Mouse (Mus musculus) G1E (cell line): ENCODE results near the gene Dusp5. TPM values are rescaled to one million over a fixed set of nuclear protein-coding genes. Genes with fewer than 3 reads are reported as not detected.

Experiments
- ATAC-seq: 2 replicates; pipeline ENCODE4 v1.8.0; 2016; ENCODE audit warnings: mild to moderate bottlenecking; ENCODE audit not compliant: insufficient number of reproducible peaks, poor library complexity, low FRiP score, severe bottlenecking; ENCODE audit errors: extremely low read depth
- DNase-seq: peaks from one replicate; pipeline ENCODE4 v3.0.0; 2012; ENCODE audit warnings: low spot score
- H3K27me3 ChIP-seq: 2 replicates; pipeline ENCODE4 v1.6.1; 2012; ENCODE audit warnings: mild to moderate bottlenecking, low read length, inconsistent platforms; ENCODE audit not compliant: insufficient read depth
- H3K36me3 ChIP-seq: replicated peaks from 2 replicates; pipeline ENCODE3; 2012; ENCODE audit warnings: mild to moderate bottlenecking, inconsistent platforms
- H3K4me1 ChIP-seq: 2 replicates; pipeline ENCODE4 v1.6.1; 2012; ENCODE audit warnings: low read depth, low read length, inconsistent platforms, mixed read lengths; ENCODE audit not compliant: insufficient read depth
- H3K4me3 ChIP-seq: 2 replicates; pipeline ENCODE4 v1.5.1; 2012; ENCODE audit warnings: low read depth, mild to moderate bottlenecking, inconsistent platforms, low read length, moderate library complexity, mixed read lengths
- H3K9me3 ChIP-seq: replicated peaks from 2 replicates; pipeline ENCODE4 v1.6.1; 2012; ENCODE audit warnings: inconsistent platforms
- CTCF ChIP-seq: IDR thresholded peaks from 2 replicates; pipeline ENCODE4 v1.5.1; 2012; ENCODE audit warnings: low read depth, low read length, inconsistent platforms, mixed read lengths
- GATA1 ChIP-seq: IDR thresholded peaks from 2 replicates; pipeline ENCODE4 v1.6.1; 2012; ENCODE audit warnings: borderline replicate concordance, low read length, inconsistent platforms, mixed read lengths
- GATA2 ChIP-seq: IDR thresholded peaks from 2 replicates; pipeline ENCODE4 v1.6.1; 2012; ENCODE audit warnings: low read depth, low read length, inconsistent platforms, borderline replicate concordance
- POLR2AphosphoS5 ChIP-seq: IDR thresholded peaks from 2 replicates; pipeline ENCODE4 v1.6.1; 2012; ENCODE audit warnings: low read depth, low read length, inconsistent platforms; ENCODE audit not compliant: insufficient replicate concordance
- TAL1 ChIP-seq: conservative IDR thresholded peaks from 2 replicates; pipeline ENCODE4 v1.6.1; 2012; ENCODE audit warnings: low read depth, low read length, inconsistent platforms, mixed read lengths
- polyA plus RNA-seq: library from polyadenylated mRNA; stranded (reverse); fragments of >175 nt; gene quantifications from 2 replicates; pipeline ENCODE4 v1.2.3, GENCODE M21; 2012
- total RNA-seq, 2 experiments: library from RNA; stranded (forward) in 1 of 2; stranded (reverse) in 1 of 2; fragments of 200-1000 nt in 1 of 2; fragments of >200 nt in 1 of 2; fragmentation: Nextera tagmentation in 1 of 2; gene quantifications; 2 replicates each; pipeline ENCODE4 v1.2.3; 2014 to 2017

Gene Dusp5
- total and polyA plus RNA-seq, 3 experiments = 0.03 to 0.05 TPM; not detected in 1

- DNase-seq = no peak
- Histone ChIP-seq H3K4me1 (no peaks in the 10 kb centered on the region), H3K9me3 (no peaks in the 10 kb centered on the region), H3K4me3 (no peak overlapping the region), H3K27me3 (peaks cover 14% of the 10 kb centered on the region), H3K36me3 (no peaks in the 10 kb centered on the region)
- ATAC-seq = no peak
- TF ChIP-seq GATA1 = no peak
- TF ChIP-seq TAL1 = no peak
- no peak for TF ChIP-seq CTCF
- TF ChIP-seq GATA2 = no peak
- TF ChIP-seq POLR2AphosphoS5 = no peak
These were observed 23.4 kb downstream of the Dusp5 start for GRCm38 (mm10) chr19:53552216-53552786.

- no peaks in the 10 kb centered on the region for H3K9me3 ChIP-seq
- H3K36me3 ChIP-seq = no peaks in the 10 kb centered on the region
- no peak for TF ChIP-seq TAL1
- TF ChIP-seq GATA1 = no peak
- no peak for TF ChIP-seq POLR2AphosphoS5
- no peak for TF ChIP-seq CTCF
- TF ChIP-seq GATA2 = no peak
- no peak for ATAC-seq
- H3K4me1 ChIP-seq = no peaks in the 10 kb centered on the region
- no peak overlapping the region for H3K4me3 ChIP-seq
- H3K27me3 ChIP-seq = peaks cover 16% of the 10 kb centered on the region
- no peak for DNase-seq
These were observed 23.9 kb downstream of the Dusp5 start for GRCm38 (mm10) chr19:53552795-53553194.

GRCm38 (mm10) chr19:53554402-53554801 lies 25.5 kb downstream of the Dusp5 start:
- H3K27me3 ChIP-seq = peaks cover 14% of the 10 kb centered on the region
- ATAC-seq = no peak
- TF ChIP-seq CTCF (no peak), GATA1 (no peak), GATA2 (no peak), TAL1 (no peak), POLR2AphosphoS5 (no peak)
- H3K4me1 ChIP-seq = no peaks in the 10 kb centered on the region
- no peak for DNase-seq
- H3K4me3 ChIP-seq = no peak overlapping the region
- no peaks in the 10 kb centered on the region for H3K36me3 ChIP-seq
- no peaks in the 10 kb centered on the region for H3K9me3 ChIP-seq

- no peak for ATAC-seq
- no peak for DNase-seq
- TF ChIP-seq CTCF (no peak), GATA2 (no peak), GATA1 (no peak), POLR2AphosphoS5 (no peak), TAL1 (no peak)
- H3K9me3 ChIP-seq = no peaks in the 10 kb centered on the region
- H3K36me3 ChIP-seq = no peaks in the 10 kb centered on the region
- peaks cover 14% of the 10 kb centered on the region for H3K27me3 ChIP-seq
- H3K4me1 ChIP-seq = no peaks in the 10 kb centered on the region
- no peak overlapping the region for H3K4me3 ChIP-seq
These were observed 26.2 kb downstream of the Dusp5 start for GRCm38 (mm10) chr19:53554981-53555616.

- Histone ChIP-seq H3K27me3 (peaks cover 8% of the 10 kb centered on the region), H3K36me3 (no peaks in the 10 kb centered on the region), H3K9me3 (no peaks in the 10 kb centered on the region), H3K4me1 (no peaks in the 10 kb centered on the region), H3K4me3 (no peak overlapping the region)
- no peak for TF ChIP-seq GATA2
- TF ChIP-seq TAL1 = no peak
- no peak for TF ChIP-seq GATA1
- TF ChIP-seq POLR2AphosphoS5 = no peak
- TF ChIP-seq CTCF = no peak
- ATAC-seq (no peak), DNase-seq (no peak)
These were observed 27.9 kb downstream of the Dusp5 start for GRCm38 (mm10) chr19:53556841-53557240.

- no peak for TF ChIP-seq CTCF
- no peak for TF ChIP-seq POLR2AphosphoS5
- no peak for TF ChIP-seq GATA1
- TF ChIP-seq GATA2 = no peak
- no peak for TF ChIP-seq TAL1
- H3K4me3 ChIP-seq = no peak overlapping the region
- DNase-seq = no peak
- no peaks in the 10 kb centered on the region for H3K36me3 ChIP-seq
- H3K4me1 ChIP-seq = no peaks in the 10 kb centered on the region
- H3K27me3 ChIP-seq = peaks cover 3% of the 10 kb centered on the region
- ATAC-seq = no peak
- no peaks in the 10 kb centered on the region for H3K9me3 ChIP-seq
These were observed 28.5 kb downstream of the Dusp5 start for GRCm38 (mm10) chr19:53557267-53557936.
